Mouse (Mus musculus) forebrain, embryonic 11.5 days (tissue): ENCODE measurements at regions not wholly inside any gene's neighbourhood (a gene's known extent, or its start where the extent isn't known, plus 50 kb on each side); places are given as distances from the start of the nearest gene placed in this dataset.
A peak's percentile ranks its signal among the peaks of the same experiment; 100 is the strongest.

Experiments
- ATAC-seq: fragments of 200-750 bp; cut with Nextera tagmentation; replicated peaks from 2 replicates; pipeline ENCODE4 v1.8.0; 2017; ENCODE audit warnings: moderate TSS enrichment; ENCODE audit not compliant: low FRiP score
- DNase-seq: peaks from one replicate; pipeline ENCODE4 v3.0.0-alpha.2; 2017; ENCODE audit warnings: low spot score
- H3K27ac ChIP-seq: fragments of 300-500 bp; sonication (generic); 2 replicates; pipeline ENCODE4 v1.5.1; 2014; ENCODE audit warnings: low read depth, low read length
- H3K27me3 ChIP-seq: fragments of 300-500 bp; sonication (generic); 2 replicates; pipeline ENCODE4 v1.6.1; 2014; ENCODE audit warnings: mild to moderate bottlenecking, low read length, mixed read lengths; ENCODE audit not compliant: control insufficient read depth, insufficient read depth
- H3K36me3 ChIP-seq: fragments of 300-500 bp; sonication (generic); 2 replicates; pipeline ENCODE4 v1.6.1; 2014; ENCODE audit warnings: mild to moderate bottlenecking, low read length, moderate library complexity, mixed read lengths; ENCODE audit not compliant: control insufficient read depth, insufficient read depth
- H3K4me1 ChIP-seq: fragments of 300-500 bp; sonication (generic); replicated peaks from 2 replicates; pipeline ENCODE4 v1.6.1; 2014; ENCODE audit warnings: low read length, mixed read lengths; ENCODE audit not compliant: control insufficient read depth, insufficient read depth
- H3K4me2 ChIP-seq: fragments of 300-500 bp; sonication (generic); 2 replicates; pipeline ENCODE4 v1.6.1; 2014; ENCODE audit warnings: low read depth, mild to moderate bottlenecking, low read length, moderate library complexity, mixed read lengths; ENCODE audit not compliant: severe bottlenecking
- H3K4me3 ChIP-seq: fragments of 300-500 bp; sonication (generic); 2 replicates; pipeline ENCODE4 v1.5.1; 2014; ENCODE audit warnings: low read depth, low read length
- H3K9ac ChIP-seq: fragments of 300-500 bp; sonication (generic); 2 replicates; pipeline ENCODE4 v1.6.1; 2014; ENCODE audit warnings: low read length
- H3K9me3 ChIP-seq: fragments of 300-500 bp; sonication (generic); 2 replicates; pipeline ENCODE4 v1.6.1; 2016; ENCODE audit warnings: low read length, mixed read lengths; ENCODE audit not compliant: control insufficient read depth
- WGBS: fragments of 180-500 bp; shearing (Covaris S2); extraction: QIAGEN DNeasy Blood & Tissue Kit; methylation state at CpG from one replicate; pipeline ENCODE4 v1.1.7; 2014; 5-methylcytosine and 5-hydroxymethylcytosine counted together

GRCm38 (mm10) chr16:78709943-78710342 lies 133.4 kb upstream of the D16Ertd472e start:
- 81% methylated on average over 7 of the region's 7 CpGs for WGBS
- Histone ChIP-seq H3K9ac (no peak overlapping the region), H3K4me1 (no peaks in the 10 kb centered on the region), H3K9me3 (no peaks in the 10 kb centered on the region), H3K4me2 (no peak overlapping the region), H3K27me3 (no peaks in the 10 kb centered on the region), H3K36me3 (no peaks in the 10 kb centered on the region), H3K27ac (no peak overlapping the region), H3K4me3 (no peak overlapping the region)
- 0 out of 2 replicates have a peak, but pooled peaks have one; percentile 27 for ATAC-seq
- no peak for DNase-seq

- DNase-seq (no peak), ATAC-seq (no peak)
- WGBS, result 90% methylated on average over 4 of the region's 4 CpGs
- no peaks in the 10 kb centered on the region for H3K4me1 ChIP-seq
- no peaks in the 10 kb centered on the region for H3K36me3 ChIP-seq
- no peaks in the 10 kb centered on the region for H3K9me3 ChIP-seq
- no peak overlapping the region for H3K27ac ChIP-seq
- no peak overlapping the region for H3K9ac ChIP-seq
- H3K4me3 ChIP-seq, result no peak overlapping the region
- no peaks in the 10 kb centered on the region for H3K27me3 ChIP-seq
- H3K4me2 ChIP-seq, result no peak overlapping the region
Measured at GRCm38 (mm10) chr16:78707566-78707965, 131.1 kb upstream of the D16Ertd472e start.

- WGBS, result 90% methylated on average over 7 of the region's 7 CpGs
Measured at GRCm38 (mm10) chr16:78707165-78707564, 130.7 kb upstream of the D16Ertd472e start.

GRCm38 (mm10) chr16:78697514-78698209 lies 121.2 kb upstream of the D16Ertd472e start:
- DNase-seq, result no peak

More at GRCm38 (mm10) chr16:78707165-78707564, 130.7 kb upstream of the D16Ertd472e start:
- Histone ChIP-seq H3K27ac (no peak overlapping the region), H3K9me3 (no peaks in the 10 kb centered on the region), H3K4me2 (no peak overlapping the region), H3K4me1 (no peaks in the 10 kb centered on the region), H3K9ac (no peak overlapping the region), H3K36me3 (no peaks in the 10 kb centered on the region), H3K4me3 (no peak overlapping the region), H3K27me3 (no peaks in the 10 kb centered on the region)
- ATAC-seq, result no peak
- no peak for DNase-seq

GRCm38 (mm10) chr16:78688251-78688650 lies 111.7 kb upstream of the D16Ertd472e start:
- H3K9ac ChIP-seq, result no peak overlapping the region
- no peak overlapping the region for H3K4me2 ChIP-seq
- no peaks in the 10 kb centered on the region for H3K9me3 ChIP-seq
- H3K4me1 ChIP-seq, result no peaks in the 10 kb centered on the region
- DNase-seq, result no peak
- no peaks in the 10 kb centered on the region for H3K27me3 ChIP-seq
- H3K36me3 ChIP-seq, result no peaks in the 10 kb centered on the region
- no peak overlapping the region for H3K4me3 ChIP-seq
- ATAC-seq, result no peak
- no peak overlapping the region for H3K27ac ChIP-seq

More at GRCm38 (mm10) chr16:78697514-78698209, 121.2 kb upstream of the D16Ertd472e start:
- 62% methylated on average over 3 of the region's 3 CpGs for WGBS
- ATAC-seq, result no peak
- Histone ChIP-seq H3K27me3 (no peaks in the 10 kb centered on the region), H3K9me3 (no peaks in the 10 kb centered on the region), H3K27ac (no peak overlapping the region), H3K4me2 (no peak overlapping the region), H3K9ac (no peak overlapping the region), H3K36me3 (no peaks in the 10 kb centered on the region), H3K4me3 (no peak overlapping the region), H3K4me1 (no peaks in the 10 kb centered on the region)

- Histone ChIP-seq H3K27ac (no peak overlapping the region), H3K4me2 (no peak overlapping the region), H3K9me3 (no peaks in the 10 kb centered on the region), H3K27me3 (no peaks in the 10 kb centered on the region), H3K36me3 (no peaks in the 10 kb centered on the region), H3K4me1 (no peaks in the 10 kb centered on the region), H3K4me3 (no peak overlapping the region), H3K9ac (no peak overlapping the region)
- ATAC-seq (no peak), DNase-seq (no peak)
- WGBS, result 77% methylated on average over 1 of the region's 1 CpGs
Measured at GRCm38 (mm10) chr16:78685160-78685559, 108.7 kb upstream of the D16Ertd472e start.

GRCm38 (mm10) chr16:78684031-78684430 lies 107.5 kb upstream of the D16Ertd472e start:
- H3K4me3 ChIP-seq, result no peak overlapping the region
- H3K9me3 ChIP-seq, result no peaks in the 10 kb centered on the region
- ATAC-seq (no peak), DNase-seq (no peak)
- H3K4me1 ChIP-seq, result no peaks in the 10 kb centered on the region
- H3K27me3 ChIP-seq, result no peaks in the 10 kb centered on the region
- no peak overlapping the region for H3K4me2 ChIP-seq
- H3K9ac ChIP-seq, result no peak overlapping the region
- H3K36me3 ChIP-seq, result no peaks in the 10 kb centered on the region
- WGBS, result 93% methylated on average over 8 of the region's 8 CpGs
- H3K27ac ChIP-seq, result no peak overlapping the region

- no peaks in the 10 kb centered on the region for H3K36me3 ChIP-seq
- no peak for DNase-seq
- no peaks in the 10 kb centered on the region for H3K9me3 ChIP-seq
- H3K27ac ChIP-seq, result no peak overlapping the region
- H3K4me2 ChIP-seq, result no peak overlapping the region
- H3K9ac ChIP-seq, result no peak overlapping the region
- H3K27me3 ChIP-seq, result no peaks in the 10 kb centered on the region
- H3K4me3 ChIP-seq, result no peak overlapping the region
- WGBS, result 91% methylated on average over 7 of the region's 7 CpGs
- no peaks in the 10 kb centered on the region for H3K4me1 ChIP-seq
- ATAC-seq, result no peak
Measured at GRCm38 (mm10) chr16:78661126-78661525, 84.6 kb upstream of the D16Ertd472e start.

- H3K4me2 ChIP-seq, result no peak overlapping the region
- ATAC-seq (no peak), DNase-seq (no peak)
- 5% methylated on average over 1 of the region's 1 CpGs for WGBS
- no peaks in the 10 kb centered on the region for H3K4me1 ChIP-seq
- H3K27ac ChIP-seq, result no peak overlapping the region
- no peak overlapping the region for H3K4me3 ChIP-seq
- H3K27me3 ChIP-seq, result no peaks in the 10 kb centered on the region
- H3K9ac ChIP-seq, result no peak overlapping the region
- H3K9me3 ChIP-seq, result no peaks in the 10 kb centered on the region
- H3K36me3 ChIP-seq, result no peaks in the 10 kb centered on the region
Measured at GRCm38 (mm10) chr16:78644710-78645109, 68.2 kb upstream of the D16Ertd472e start.
